Mouse (Mus musculus): ENCODE data around the gene Odf3.

Gene Odf3

GRCm38 (mm10) chr7:140847755-140848580 lies at the start of gene Odf3:
TSS of gene Odf3 (plus strand) at chr7:140847805.
- no peak for DNase-seq

- no peak for DNase-seq
Measured at GRCm38 (mm10) chr7:140798212-140798611, 49.4 kb upstream of the Odf3 start.

GRCm38 (mm10) chr7:140802629-140803028 lies 45.0 kb upstream of the Odf3 start:
- no peak for DNase-seq

GRCm38 (mm10) chr7:140805704-140806103 lies 41.9 kb upstream of the Odf3 start:
- DNase-seq: peak; percentile 51

- peak; percentile 8 for DNase-seq
Measured at GRCm38 (mm10) chr7:140810496-140810895, 37.1 kb upstream of the Odf3 start.

GRCm38 (mm10) chr7:140811714-140812113 lies 35.9 kb upstream of the Odf3 start:
- no peak for DNase-seq

- DNase-seq: no peak
Measured at GRCm38 (mm10) chr7:140812850-140813249, 34.8 kb upstream of the Odf3 start.

GRCm38 (mm10) chr7:140820173-140820572 lies 27.4 kb upstream of the Odf3 start:
- DNase-seq: no peak

GRCm38 (mm10) chr7:140821305-140821652 lies 26.3 kb upstream of the Odf3 start:
- no peak for DNase-seq

- DNase-seq: no peak
Measured at GRCm38 (mm10) chr7:140821653-140822329, 25.8 kb upstream of the Odf3 start, which contains the start of gene Zfp941. TSS of gene Zfp941 (minus strand) at chr7:140822178.

- DNase-seq: no peak
Measured at GRCm38 (mm10) chr7:140822731-140823130, 24.9 kb upstream of the Odf3 start.

GRCm38 (mm10) chr7:140828171-140828881 lies 19.3 kb upstream of the Odf3 start:
- no peak for DNase-seq

GRCm38 (mm10) chr7:140831447-140831846 lies 16.2 kb upstream of the Odf3 start:
- DNase-seq: no peak

- DNase-seq: no peak
Measured at GRCm38 (mm10) chr7:140833341-140833740, 14.3 kb upstream of the Odf3 start.

- DNase-seq: no peak
Measured at GRCm38 (mm10) chr7:140834968-140835757, 12.4 kb upstream of the Odf3 start, which contains the start of gene Urah. TSS of gene Urah (plus strand) at chr7:140835018.

- no peak for DNase-seq
Measured at GRCm38 (mm10) chr7:140835758-140836087, 11.9 kb upstream of the Odf3 start.

- no peak for DNase-seq
Measured at GRCm38 (mm10) chr7:140836243-140837115, 11.1 kb upstream of the Odf3 start.

GRCm38 (mm10) chr7:140839556-140839955 lies 8.0 kb upstream of the Odf3 start:
- no peak for DNase-seq

GRCm38 (mm10) chr7:140840750-140841735 lies 6.6 kb upstream of the Odf3 start:
- no peak for DNase-seq

- DNase-seq: no peak
Measured at GRCm38 (mm10) chr7:140843806-140844205, 3.8 kb upstream of the Odf3 start.

Measured in thymus, postnatal 25 days (tissue).